Mouse (Mus musculus): Measurements from ENCODE around the gene Slc7a8. TPM values are rescaled to one million over a fixed set of nuclear protein-coding genes. Genes with fewer than 3 reads are reported as not detected.

The Slc7a8 gene
- polyA plus RNA-seq, 1 experiment from 2014 or later, result 2.4 TPM

GRCm38 (mm10) chr14:54705844-54706243 is 75.9 kb downstream of the Slc7a8 start:
- Histone ChIP-seq H3K4me1 (peaks cover 48% of the 10 kb centered on the region), H3K4me3 (0 out of 2 replicates have a peak overlapping the region, but pooled peaks have one; percentile 8), H3K27ac (peak overlapping the region; percentile 84), H3K36me3 (no peaks in the 10 kb centered on the region), H3K27me3 (ENCODE audit: insufficient read depth, poor library complexity, severe bottlenecking) (peaks cover 23% of the 10 kb centered on the region; the same call in 1 of the 2 replicates), H3K9me3 (no peaks in the 10 kb centered on the region)
- WGBS, result 14% methylated on average over 5 of the region's 5 CpGs
- DNase-seq (ENCODE audit: low spot score), result peak; percentile 93

GRCm38 (mm10) chr14:54703207-54703606 is 78.5 kb downstream of the Slc7a8 start:
- H3K4me1 ChIP-seq, result peaks cover 42% of the 10 kb centered on the region
- H3K9me3 ChIP-seq, result no peaks in the 10 kb centered on the region
- H3K27ac ChIP-seq, result no peak overlapping the region
- 49% methylated on average over 10 of the region's 10 CpGs for WGBS
- DNase-seq (ENCODE audit: low spot score), result no peak
- H3K27me3 ChIP-seq (ENCODE audit: insufficient read depth, poor library complexity, severe bottlenecking), result peaks cover 15% of the 10 kb centered on the region; the same call in 1 of the 2 replicates
- no peaks in the 10 kb centered on the region for H3K36me3 ChIP-seq
- H3K4me3 ChIP-seq, result no peak overlapping the region

GRCm38 (mm10) chr14:54701298-54701697 is 80.4 kb downstream of the Slc7a8 start:
- Histone ChIP-seq H3K36me3 (no peaks in the 10 kb centered on the region), H3K27ac (no peak overlapping the region), H3K27me3 (ENCODE audit: insufficient read depth, poor library complexity, severe bottlenecking) (0 out of 2 replicates have a peak, but pooled peaks cover 9% of the 10 kb centered on the region), H3K4me3 (no peak overlapping the region), H3K4me1 (peaks cover 23% of the 10 kb centered on the region), H3K9me3 (no peaks in the 10 kb centered on the region)
- peak; percentile 89 for DNase-seq (ENCODE audit: low spot score)
- 9% methylated on average over 6 of the region's 6 CpGs for WGBS

GRCm38 (mm10) chr14:54699586-54699985 is 82.2 kb downstream of the Slc7a8 start:
- Histone ChIP-seq H3K27ac (no peak overlapping the region), H3K9me3 (no peaks in the 10 kb centered on the region), H3K4me3 (no peak overlapping the region), H3K36me3 (no peaks in the 10 kb centered on the region), H3K27me3 (ENCODE audit: insufficient read depth, poor library complexity, severe bottlenecking) (0 out of 2 replicates have a peak, but pooled peaks cover 9% of the 10 kb centered on the region), H3K4me1 (peaks cover 11% of the 10 kb centered on the region; the same call in 1 of the 2 replicates)
- no peak for DNase-seq (ENCODE audit: low spot score)
- WGBS, result 28% methylated on average over 3 of the region's 3 CpGs

- H3K27me3 ChIP-seq (ENCODE audit: insufficient read depth, poor library complexity, severe bottlenecking), result 0 out of 2 replicates have a peak, but pooled peaks cover 9% of the 10 kb centered on the region
- no peak within 1 kb of the TSS for H3K4me3 ChIP-seq
- 71% methylated on average over 4 of the region's 4 CpGs for WGBS
- no peak within 1 kb of the TSS for H3K27ac ChIP-seq
- no peak for DNase-seq (ENCODE audit: low spot score)
- H3K36me3 ChIP-seq, result peaks cover 3% of the 10 kb centered on the region; the same call in 1 of the 2 replicates
- no peaks in the 10 kb centered on the region for H3K9me3 ChIP-seq
- H3K4me1 ChIP-seq, result peaks cover 11% of the 10 kb centered on the region; the same call in 1 of the 2 replicates
Measured at GRCm38 (mm10) chr14:54698733-54699132, 83.0 kb downstream of the Slc7a8 start, which contains the start of gene Gm29776. TSS of gene Gm29776 (minus strand) at chr14:54698833.

GRCm38 (mm10) chr14:54696752-54697151 is 85.0 kb downstream of the Slc7a8 start:
- no peak for DNase-seq (ENCODE audit: low spot score)
- Histone ChIP-seq H3K27ac (no peak overlapping the region), H3K4me1 (peaks cover 11% of the 10 kb centered on the region; the same call in 1 of the 2 replicates), H3K36me3 (peaks cover 17% of the 10 kb centered on the region), H3K4me3 (no peak overlapping the region), H3K27me3 (ENCODE audit: insufficient read depth, poor library complexity, severe bottlenecking) (no peaks in the 10 kb centered on the region), H3K9me3 (no peaks in the 10 kb centered on the region)
- 84% methylated on average over 4 of the region's 4 CpGs for WGBS

- Histone ChIP-seq H3K36me3 (peaks cover 28% of the 10 kb centered on the region), H3K4me3 (no peak overlapping the region), H3K27ac (no peak overlapping the region), H3K9me3 (no peaks in the 10 kb centered on the region), H3K27me3 (ENCODE audit: insufficient read depth, poor library complexity, severe bottlenecking) (no peaks in the 10 kb centered on the region), H3K4me1 (0 out of 2 replicates have a peak, but pooled peaks cover 2% of the 10 kb centered on the region)
- 55% methylated on average over 6 of the region's 6 CpGs for WGBS
- no peak for DNase-seq (ENCODE audit: low spot score)
Measured at GRCm38 (mm10) chr14:54695042-54695441, 86.7 kb downstream of the Slc7a8 start.

- Histone ChIP-seq H3K4me1 (peaks cover 20% of the 10 kb centered on the region), H3K9me3 (no peaks in the 10 kb centered on the region), H3K27me3 (ENCODE audit: insufficient read depth, poor library complexity, severe bottlenecking) (no peaks in the 10 kb centered on the region), H3K27ac (peak overlapping the region; percentile 98), H3K36me3 (peaks cover 37% of the 10 kb centered on the region), H3K4me3 (peak overlapping the region; percentile 93)
- no peak for DNase-seq (ENCODE audit: low spot score)
- WGBS, result 9% methylated on average over 8 of the region's 8 CpGs
Measured at GRCm38 (mm10) chr14:54687251-54687650, 94.5 kb downstream of the Slc7a8 start.

GRCm38 (mm10) chr14:54686522-54687143 is 95.1 kb downstream of the Slc7a8 start, which contains the start of gene Acin1:
TSS of gene Acin1 (minus strand) at chr14:54686931.
- peak within 1 kb of the TSS; percentile 98 for H3K27ac ChIP-seq
- H3K4me3 ChIP-seq, result peak within 1 kb of the TSS; percentile 93
- H3K36me3 ChIP-seq, result peaks cover 43% of the 10 kb centered on the region
- H3K4me1 ChIP-seq, result peaks cover 20% of the 10 kb centered on the region
- no peaks in the 10 kb centered on the region for H3K27me3 ChIP-seq (ENCODE audit: insufficient read depth, poor library complexity, severe bottlenecking)
- no peaks in the 10 kb centered on the region for H3K9me3 ChIP-seq
- DNase-seq (ENCODE audit: low spot score), result peak; percentile 100
- WGBS, result under 1% methylated on average over 44 of the region's 44 CpGs

GRCm38 (mm10) chr14:54686063-54686521 is 95.7 kb downstream of the Slc7a8 start, which contains the start of gene 1700123O20Rik:
TSS of gene 1700123O20Rik (plus strand) at chr14:54686216.
- H3K4me3 ChIP-seq, result peak within 1 kb of the TSS; percentile 93
- H3K4me1 ChIP-seq, result peaks cover 20% of the 10 kb centered on the region
- 0% methylated on average over 41 of the region's 41 CpGs for WGBS
- peak within 1 kb of the TSS; percentile 98 for H3K27ac ChIP-seq
- H3K9me3 ChIP-seq, result no peaks in the 10 kb centered on the region
- peaks cover 47% of the 10 kb centered on the region for H3K36me3 ChIP-seq
- no peaks in the 10 kb centered on the region for H3K27me3 ChIP-seq (ENCODE audit: insufficient read depth, poor library complexity, severe bottlenecking)
- peak; percentile 96 for DNase-seq (ENCODE audit: low spot score)

GRCm38 (mm10) chr14:54685471-54685870 is 96.3 kb downstream of the Slc7a8 start:
- no peaks in the 10 kb centered on the region for H3K9me3 ChIP-seq
- peak overlapping the region; percentile 98 for H3K27ac ChIP-seq
- DNase-seq (ENCODE audit: low spot score), result no peak
- peak overlapping the region; percentile 93 for H3K4me3 ChIP-seq
- H3K36me3 ChIP-seq, result peaks cover 45% of the 10 kb centered on the region
- WGBS, result 11% methylated on average over 8 of the region's 8 CpGs
- H3K4me1 ChIP-seq, result peaks cover 20% of the 10 kb centered on the region
- H3K27me3 ChIP-seq (ENCODE audit: insufficient read depth, poor library complexity, severe bottlenecking), result no peaks in the 10 kb centered on the region

- Histone ChIP-seq H3K4me1 (peaks cover 9% of the 10 kb centered on the region), H3K27me3 (ENCODE audit: insufficient read depth, poor library complexity, severe bottlenecking) (no peaks in the 10 kb centered on the region), H3K9me3 (no peaks in the 10 kb centered on the region), H3K36me3 (peaks cover 55% of the 10 kb centered on the region), H3K4me3 (no peak overlapping the region), H3K27ac (no peak overlapping the region)
- WGBS, result 90% methylated on average over 3 of the region's 3 CpGs
- no peak for DNase-seq (ENCODE audit: low spot score)
Measured at GRCm38 (mm10) chr14:54682396-54682795, 99.3 kb downstream of the Slc7a8 start.

- H3K36me3 ChIP-seq, result peaks cover 88% of the 10 kb centered on the region
- no peak overlapping the region for H3K27ac ChIP-seq
- no peaks in the 10 kb centered on the region for H3K9me3 ChIP-seq
- no peaks in the 10 kb centered on the region for H3K27me3 ChIP-seq (ENCODE audit: insufficient read depth, poor library complexity, severe bottlenecking)
- 89% methylated on average over 16 of the region's 16 CpGs for WGBS
- no peak for DNase-seq (ENCODE audit: low spot score)
- H3K4me3 ChIP-seq, result no peak overlapping the region
- H3K4me1 ChIP-seq, result no peaks in the 10 kb centered on the region
Measured at GRCm38 (mm10) chr14:54678657-54679304, 103.0 kb downstream of the Slc7a8 start.
